Mouse (Mus musculus): ENCODE data around the gene C4b. TPM values are rescaled to one million over a fixed set of nuclear protein-coding genes. Genes with fewer than 3 reads are reported as not detected.
"Not testable (repeated sequence)": the region's sequence is repeated elsewhere in the genome, so short reads cannot be mapped to it uniquely, and the experiment has no call there.

Gene C4b
- total RNA-seq (2022) = 10 to 100 TPM; 14.3 to 71.5 (median 21.2) TPM

DNA sequence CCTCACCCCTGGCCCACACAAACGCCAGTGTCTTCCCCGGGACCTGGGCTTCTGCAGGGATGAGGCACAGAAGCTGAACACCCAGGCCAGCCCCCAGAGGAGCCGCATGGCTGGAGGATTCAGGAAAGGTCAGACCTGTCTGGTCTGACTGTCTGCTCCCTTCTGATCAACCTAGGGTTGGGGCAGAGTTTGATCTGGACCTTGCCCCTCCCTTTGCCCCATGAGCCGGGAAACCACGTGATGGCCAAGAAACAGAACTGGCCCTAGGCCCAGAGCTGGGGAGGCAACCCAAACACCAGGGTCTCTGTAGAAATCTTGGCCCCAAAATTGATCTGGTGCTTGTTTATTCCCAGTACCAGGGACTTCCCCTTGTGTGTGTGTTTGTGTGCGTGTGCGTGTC is at the start of gene C4b:
C4b (minus strand) TSS at position 164 of the 400 bp plus-strand sequence.
- no peak for DNase-seq (ENCODE audit: low spot score)

- no peak for DNase-seq (ENCODE audit: low spot score)
These were observed 34.1 kb upstream of the C4b start for GRCm38 (mm10) chr17:34777680-34778325.

DNA sequence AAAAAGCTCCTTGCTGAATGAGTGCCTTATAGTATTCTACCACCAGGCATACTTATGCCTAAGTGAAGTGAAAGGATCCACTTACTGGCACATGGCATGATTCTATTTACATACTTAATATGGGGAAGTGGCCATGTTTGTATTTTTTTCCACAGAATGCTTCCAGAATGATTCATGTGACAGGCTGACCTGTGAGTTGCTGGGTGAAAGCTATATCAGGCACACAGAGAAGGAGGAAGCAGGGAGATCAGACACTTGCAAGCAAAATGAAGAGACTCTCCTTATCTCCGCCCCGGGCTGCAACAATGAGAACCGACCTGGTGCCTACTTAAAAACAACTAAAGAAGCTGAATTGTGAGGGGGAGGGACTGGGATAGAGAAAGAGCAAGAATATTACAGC is 17.8 kb upstream of the C4b start:
- no peak for DNase-seq (ENCODE audit: low spot score)

GRCm38 (mm10) chr17:34746531-34746930 is 2.8 kb upstream of the C4b start:
- no peak for DNase-seq (ENCODE audit: low spot score)

- not testable (repeated sequence) for DNase-seq (ENCODE audit: low spot score)
These were observed 1.5 kb upstream of the C4b start for GRCm38 (mm10) chr17:34745166-34745565.

GRCm38 (mm10) chr17:34744611-34745010 is 929 bp upstream of the C4b start:
- not testable (repeated sequence) for DNase-seq (ENCODE audit: low spot score)

DNA sequence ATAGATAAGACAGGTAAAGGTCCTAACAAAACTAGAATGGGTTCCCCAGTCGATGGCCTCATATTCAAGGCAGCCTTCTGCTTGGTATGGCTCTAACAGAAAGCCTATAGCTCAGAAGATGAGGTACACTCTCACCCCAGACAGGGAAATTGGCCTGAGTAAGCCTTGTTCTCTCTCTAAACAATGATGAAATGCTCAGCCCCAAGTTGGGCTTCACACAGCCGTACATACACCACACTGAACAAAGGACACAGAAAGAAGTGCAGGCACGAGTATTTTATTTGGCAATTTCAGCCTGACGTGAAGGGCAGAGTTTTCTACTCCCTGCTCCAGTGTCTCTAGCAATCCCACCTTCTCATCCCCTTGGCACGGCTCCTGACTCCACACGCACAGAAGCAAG is 524 bp upstream of the C4b start:
- DNase-seq (ENCODE audit: low spot score) = no peak

DNA sequence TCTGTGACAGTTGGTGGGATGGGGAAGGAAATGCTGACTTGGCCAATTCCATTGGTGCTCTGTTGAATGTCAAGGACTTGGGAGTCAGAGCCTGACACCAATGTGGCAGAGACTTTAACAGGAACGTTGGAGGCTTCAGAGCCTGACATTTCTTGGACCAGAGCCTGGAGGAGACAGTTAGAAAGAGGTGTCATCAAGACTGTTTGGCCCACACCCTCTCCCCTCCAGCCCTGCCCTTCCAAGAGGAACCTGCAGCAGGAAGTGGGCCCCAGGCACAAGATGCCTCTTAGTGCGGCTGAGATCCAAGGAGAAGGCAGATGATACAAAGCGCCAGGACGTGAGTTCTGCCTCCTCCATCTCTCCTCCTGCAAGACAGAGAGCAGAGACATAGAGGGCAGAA is 3.4 kb downstream of the C4b start:
- DNase-seq (ENCODE audit: low spot score) = no peak

DNA sequence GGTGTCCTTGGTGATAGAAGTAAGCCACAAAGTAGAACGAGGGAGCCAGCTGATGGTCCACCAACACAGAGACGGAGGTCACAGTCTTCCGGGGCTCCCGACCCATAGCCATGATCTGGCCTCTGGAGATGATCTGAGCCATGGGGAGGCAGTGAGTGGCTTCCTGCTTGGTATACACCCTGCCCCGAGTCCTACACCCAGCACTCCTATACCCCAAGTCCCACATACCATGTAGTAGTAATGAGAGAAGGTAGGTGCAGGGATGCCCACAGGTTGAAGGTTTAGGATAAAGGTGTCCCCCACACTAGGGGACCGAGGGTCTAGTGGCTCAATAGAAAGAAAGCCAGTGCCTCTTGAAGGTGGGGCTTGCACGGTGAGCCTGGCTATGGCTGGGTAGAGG is 4.0 kb downstream of the C4b start:
- DNase-seq (ENCODE audit: low spot score) = not testable (repeated sequence)

- not testable (repeated sequence) for DNase-seq (ENCODE audit: low spot score)
These were observed 6.2 kb downstream of the C4b start for GRCm38 (mm10) chr17:34737466-34737865.

GRCm38 (mm10) chr17:34729779-34730553 is 13.7 kb downstream of the C4b start:
- DNase-seq (ENCODE audit: low spot score) = not testable (repeated sequence)

GRCm38 (mm10) chr17:34729155-34729554 is 14.5 kb downstream of the C4b start:
- DNase-seq (ENCODE audit: low spot score) = not testable (repeated sequence)

DNA sequence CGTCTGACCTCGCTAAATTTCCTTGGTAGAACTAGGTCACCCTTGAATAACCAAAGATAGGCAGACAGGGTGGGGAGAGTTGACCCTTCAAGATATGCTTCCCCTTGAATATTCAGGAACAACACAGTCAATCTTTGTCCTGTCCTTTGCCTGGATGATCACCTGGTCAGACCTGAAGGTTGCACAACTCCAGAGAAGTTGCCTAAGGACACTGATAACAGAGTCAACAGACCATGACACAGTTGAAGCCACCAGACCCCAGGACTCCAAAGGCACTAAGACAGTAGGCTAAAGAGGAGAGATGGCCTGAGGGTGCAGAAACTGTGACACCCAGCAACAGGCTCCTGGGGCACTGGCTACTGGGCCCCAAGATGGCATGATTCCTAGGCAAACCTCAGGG is 15.8 kb downstream of the C4b start:
- DNase-seq (ENCODE audit: low spot score) = no peak

- DNase-seq (ENCODE audit: low spot score) = no peak
These were observed 20.6 kb downstream of the C4b start for GRCm38 (mm10) chr17:34723066-34723465.

- DNase-seq (ENCODE audit: low spot score) = not testable (repeated sequence)
These were observed 21.4 kb downstream of the C4b start for GRCm38 (mm10) chr17:34722238-34722637.

- DNase-seq (ENCODE audit: low spot score) = not testable (repeated sequence)
These were observed 23.8 kb downstream of the C4b start for GRCm38 (mm10) chr17:34719886-34720285.

GRCm38 (mm10) chr17:34717401-34717800 is 26.3 kb downstream of the C4b start:
- DNase-seq (ENCODE audit: low spot score) = no peak

DNA sequence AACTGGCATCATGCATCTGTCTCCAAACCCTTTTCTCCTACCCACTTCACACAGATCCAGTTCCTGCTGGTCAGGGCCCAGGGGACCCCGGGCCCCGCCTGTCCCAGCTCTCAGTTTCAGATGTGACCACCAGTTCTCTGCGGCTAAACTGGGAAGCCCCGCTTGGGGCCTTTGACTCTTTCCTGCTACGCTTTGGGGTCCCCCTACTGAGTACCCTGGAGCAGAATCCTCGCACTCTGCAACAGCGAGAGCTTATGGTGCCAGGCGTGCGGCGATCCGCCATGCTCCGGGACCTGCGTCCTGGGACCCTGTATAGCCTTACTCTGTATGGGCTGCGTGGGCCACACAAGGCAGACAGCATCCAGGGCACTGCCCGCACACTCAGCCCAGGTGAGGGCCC is 27.4 kb downstream of the C4b start:
- DNase-seq (ENCODE audit: low spot score) = no peak

DNA sequence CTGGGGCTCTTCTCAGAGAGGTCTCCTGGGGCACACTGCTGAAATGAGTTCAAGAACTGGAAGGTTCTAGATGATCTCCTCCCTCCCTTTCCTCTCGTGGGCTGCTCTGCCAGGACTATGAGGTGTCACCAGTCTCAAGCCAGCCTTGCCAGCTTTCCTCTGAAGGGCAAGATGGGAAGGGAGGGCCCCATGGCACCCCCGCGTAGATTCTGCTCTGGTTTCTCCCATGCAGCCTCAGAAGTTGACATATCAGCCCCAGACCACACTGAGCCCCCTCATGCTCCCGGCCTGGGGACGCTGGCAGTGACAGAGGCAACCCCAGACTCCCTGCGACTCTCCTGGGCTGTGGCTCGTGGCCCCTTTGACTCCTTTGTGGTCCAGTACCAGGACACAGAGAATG is 28.2 kb downstream of the C4b start:
- DNase-seq (ENCODE audit: low spot score) = not testable (repeated sequence)

GRCm38 (mm10) chr17:34714908-34715445 is 28.7 kb downstream of the C4b start:
- not testable (repeated sequence) for DNase-seq (ENCODE audit: low spot score)

GRCm38 (mm10) chr17:34714181-34714907 is 29.3 kb downstream of the C4b start:
- DNase-seq (ENCODE audit: low spot score) = not testable (repeated sequence)

DNA sequence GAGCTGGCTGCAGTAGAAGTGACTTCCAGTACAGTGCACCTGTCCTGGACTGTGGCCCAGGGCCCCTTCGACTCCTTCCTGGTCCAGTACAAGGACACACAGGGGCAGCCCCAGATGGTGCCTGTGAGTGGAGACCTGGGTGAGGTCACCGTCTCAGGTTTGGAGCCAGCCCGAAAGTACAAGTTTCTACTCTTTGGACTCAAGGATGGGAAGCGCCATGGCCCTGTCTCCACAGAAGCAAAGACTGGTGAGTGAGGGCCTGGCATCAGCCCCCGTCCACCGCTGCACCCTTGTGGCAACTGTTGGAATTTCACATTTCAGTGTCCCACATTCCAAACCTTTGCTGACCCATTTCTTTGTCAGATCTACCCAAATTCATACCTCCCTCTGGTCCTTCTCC is 30.7 kb downstream of the C4b start:
- DNase-seq (ENCODE audit: low spot score) = peak; percentile 66
